ENCODE assay signal across 15 mouse cellular contexts in the genomic region with DNA sequence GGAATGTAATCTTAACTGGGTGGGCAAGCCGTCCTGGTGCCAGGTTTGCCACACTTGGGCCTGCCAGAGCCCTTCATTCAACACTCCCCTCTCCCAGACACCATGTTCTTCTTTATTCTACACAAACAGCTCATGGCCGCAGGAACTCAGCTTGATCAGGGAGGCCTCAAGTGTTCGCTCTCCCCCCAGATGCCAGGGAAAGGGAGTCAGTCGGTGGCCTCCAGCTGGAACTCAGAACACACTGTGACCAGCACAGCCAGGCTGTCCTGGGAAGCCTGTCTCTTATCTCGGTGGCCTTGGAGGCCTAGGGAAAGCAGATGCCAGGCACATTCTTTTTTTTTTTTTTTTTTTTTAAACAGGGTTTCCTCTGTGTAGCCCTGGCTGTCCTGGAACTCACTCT. TPM values are rescaled to one million over a fixed set of nuclear protein-coding genes. Genes with fewer than 3 reads are reported as not detected.
DNase-seq lines count a peak whose midpoint lies in the region; ATAC-seq lines count a peak whose summit lies in the region.
"Had no signal": no experiment of that assay in that cellular context is flagged by ENCODE, and none has a peak within 500 bp of the region (broad histone marks: within the 10 kb centered on the region; RNA-seq: fewer than 3 reads in every experiment).

No protein-coding gene starts in this region.

- ATAC-seq in heart, embryonic 13.5 days (ENCODE audit: extremely low read depth, insufficient number of reproducible peaks, low FRiP score, low TSS enrichment), result no peak
- ATAC-seq in midbrain, embryonic 13.5 days, result no peak
- ATAC-seq in midbrain, embryonic 15.5 days (replicated peaks), result no peak
- ATAC-seq: forebrain, embryonic 16.5 days had no signal

- no peak overlapping the region for H3K9ac ChIP-seq in heart, embryonic 13.5 days
- H3K9ac ChIP-seq in midbrain, embryonic 13.5 days (replicated peaks), result no peak overlapping the region
- no peak overlapping the region for H3K9ac ChIP-seq in midbrain, embryonic 15.5 days
- H3K9ac ChIP-seq: limb, embryonic 15.5 days had no signal

- H3K27me3 ChIP-seq in heart, embryonic 13.5 days (replicated peaks), result no peaks in the 10 kb centered on the region
- no peaks in the 10 kb centered on the region for H3K27me3 ChIP-seq in midbrain, embryonic 13.5 days
- no peaks in the 10 kb centered on the region for H3K27me3 ChIP-seq in midbrain, embryonic 15.5 days (replicated peaks)
- no peaks in the 10 kb centered on the region for H3K27me3 ChIP-seq in limb, embryonic 10.5 days (ENCODE audit: low read depth, poor library complexity, severe bottlenecking)
- H3K27me3 ChIP-seq: limb, embryonic 15.5 days had no signal

- H3K4me2 ChIP-seq in heart, embryonic 13.5 days, result no peak overlapping the region
- no peak overlapping the region for H3K4me2 ChIP-seq in midbrain, embryonic 13.5 days (replicated peaks)
- no peak overlapping the region for H3K4me2 ChIP-seq in midbrain, embryonic 15.5 days
- H3K4me2 ChIP-seq: limb, embryonic 15.5 days had no signal

- intact Hi-C loops in heart, postnatal 25 days (cut with DNase I), result no loop called here

- H3K36me3 ChIP-seq in heart, embryonic 13.5 days, result peaks cover 59% of the 10 kb centered on the region
- H3K36me3 ChIP-seq in midbrain, embryonic 13.5 days, result peaks cover 33% of the 10 kb centered on the region
- peaks cover 3% of the 10 kb centered on the region; the same call in 1 of the 2 replicates for H3K36me3 ChIP-seq in midbrain, embryonic 15.5 days (replicated peaks)
- H3K36me3 ChIP-seq in limb, embryonic 10.5 days, result peaks cover 76% of the 10 kb centered on the region
- H3K36me3 ChIP-seq: G1E had no signal

- H3K4me3 ChIP-seq in heart, embryonic 13.5 days, result no peak overlapping the region
- H3K4me3 ChIP-seq in midbrain, embryonic 13.5 days (replicated peaks), result no peak overlapping the region
- no peak overlapping the region for H3K4me3 ChIP-seq in midbrain, embryonic 15.5 days
- no peak overlapping the region for H3K4me3 ChIP-seq in limb, embryonic 10.5 days
- H3K4me3 ChIP-seq: limb, embryonic 15.5 days had no signal

- H3K9me3 ChIP-seq in heart, embryonic 13.5 days, result no peaks in the 10 kb centered on the region
- no peaks in the 10 kb centered on the region for H3K9me3 ChIP-seq in midbrain, embryonic 13.5 days
- H3K9me3 ChIP-seq in midbrain, embryonic 15.5 days, result no peaks in the 10 kb centered on the region
- no peaks in the 10 kb centered on the region; the same call in 1 of the 2 replicates for H3K9me3 ChIP-seq in limb, embryonic 10.5 days (replicated peaks)
- H3K9me3 ChIP-seq: G1E; limb, embryonic 15.5 days had no signal

- WGBS in heart, embryonic 13.5 days, result 35% methylated on average over 5 of the region's 5 CpGs
- WGBS in midbrain, embryonic 13.5 days, result 84% methylated on average over 5 of the region's 5 CpGs
- 74% methylated on average over 5 of the region's 5 CpGs for WGBS in midbrain, embryonic 15.5 days
- WGBS in limb, embryonic 10.5 days, result 63% methylated on average over 5 of the region's 5 CpGs

- no peak for DNase-seq in heart, postnatal 25 days (ENCODE audit: low spot score)
- DNase-seq in adrenal gland, postnatal 14 days, result peak; percentile 75
- DNase-seq in limb, embryonic 10.5 days (ENCODE audit: low spot score), result no peak
- no peak for DNase-seq in layer of hippocampus, adult 18-20 months (ENCODE audit: low spot score in 2 of 2)
- DNase-seq in cerebellum, postnatal 10 days, result no peak
- DNase-seq: cerebellum, adult 18-20 months; gastrocnemius, postnatal 25 days; lung, postnatal 10 days; right cerebral cortex, adult 18-20 months had no signal

- peak overlapping the region; percentile 24 for H3K27ac ChIP-seq in heart, embryonic 13.5 days (replicated peaks)
- H3K27ac ChIP-seq in midbrain, embryonic 13.5 days, result peak overlapping the region; percentile 47; the same call in 1 of the 2 replicates
- no peak overlapping the region for H3K27ac ChIP-seq in midbrain, embryonic 15.5 days
- H3K27ac ChIP-seq in limb, embryonic 10.5 days, result peak overlapping the region; percentile 62; the same call in 1 of the 2 replicates

- peaks cover 51% of the 10 kb centered on the region for H3K4me1 ChIP-seq in heart, embryonic 13.5 days
- H3K4me1 ChIP-seq in midbrain, embryonic 13.5 days (replicated peaks), result peaks cover 36% of the 10 kb centered on the region
- H3K4me1 ChIP-seq in midbrain, embryonic 15.5 days, result peaks cover 15% of the 10 kb centered on the region
- H3K4me1 ChIP-seq in limb, embryonic 10.5 days, result peaks cover 48% of the 10 kb centered on the region

RNA-seq across cellular contexts. Expression of a gene that starts 59.5 kb away (rescaled TPM):
- 19.9 and 22.2 TPM in 2 replicates for polyA plus RNA-seq in heart, embryonic 13.5 days (2015; fragmentation: Nextera tagmentation; extraction: Ambion mirVana)
- total RNA-seq in heart, postnatal 25 days (2021), result 10 to 100 TPM; 44.1 to 48.1 TPM
- polyA plus RNA-seq in midbrain, embryonic 13.5 days (2015; fragmentation: Nextera tagmentation; extraction: Ambion mirVana), result 50.1 and 55.5 TPM in 2 replicates
- 55.7 and 58.5 TPM in 2 replicates for polyA plus RNA-seq in midbrain, embryonic 15.5 days (2015; fragmentation: Nextera tagmentation; extraction: Ambion mirVana)
- 104 and 107 TPM in 2 replicates for total RNA-seq in adrenal gland, postnatal 14 days (2021)
- polyA plus RNA-seq in limb, embryonic 10.5 days (2016; fragmentation: Nextera tagmentation; extraction: Ambion mirVana), result 42.7 and 42.9 TPM in 2 replicates
- 100 to 1,000 TPM; 141 to 142 TPM for total RNA-seq in layer of hippocampus, adult 18-20 months (2021)
